Mouse (Mus musculus): Measurements from ENCODE around the gene Kat7. TPM values are rescaled to one million over a fixed set of nuclear protein-coding genes. Genes with fewer than 3 reads are reported as not detected.

Gene Kat7
- polyA plus RNA-seq, 1 experiment from 2014 or later: 93.2 TPM

- WGBS: 85% methylated on average over 11 of the region's 11 CpGs
- DNase-seq (ENCODE audit: extremely low spot score, low spot score): no peak
- H3K4me1 ChIP-seq: peaks cover 12% of the 10 kb centered on the region; the same call in 1 of the 2 replicates
Measured at GRCm38 (mm10) chr11:95326243-95326642, 16.2 kb upstream of the Kat7 start.

GRCm38 (mm10) chr11:95325832-95326231 lies 15.8 kb upstream of the Kat7 start:
- Histone ChIP-seq H3K9me3 (no peaks in the 10 kb centered on the region), H3K27me3 (ENCODE audit: poor library complexity, severe bottlenecking) (no peaks in the 10 kb centered on the region), H3K4me3 (no peak overlapping the region), H3K4me1 (peaks cover 12% of the 10 kb centered on the region; the same call in 1 of the 2 replicates), H3K27ac (no peak overlapping the region), H3K36me3 (replicated peaks) (no peaks in the 10 kb centered on the region)
- DNase-seq (ENCODE audit: extremely low spot score, low spot score): no peak
- WGBS: 93% methylated on average over 4 of the region's 4 CpGs

More at GRCm38 (mm10) chr11:95326243-95326642, 16.2 kb upstream of the Kat7 start:
- H3K9me3 ChIP-seq: no peaks in the 10 kb centered on the region
- H3K27me3 ChIP-seq (ENCODE audit: poor library complexity, severe bottlenecking): no peaks in the 10 kb centered on the region
- no peaks in the 10 kb centered on the region for H3K36me3 ChIP-seq (replicated peaks)
- H3K27ac ChIP-seq: no peak overlapping the region
- H3K4me3 ChIP-seq: no peak overlapping the region

- peaks cover 12% of the 10 kb centered on the region; the same call in 1 of the 2 replicates for H3K4me1 ChIP-seq
- 89% methylated on average over 10 of the region's 10 CpGs for WGBS
- no peak overlapping the region for H3K27ac ChIP-seq
- no peaks in the 10 kb centered on the region for H3K9me3 ChIP-seq
- H3K27me3 ChIP-seq (ENCODE audit: poor library complexity, severe bottlenecking): no peaks in the 10 kb centered on the region
- no peak overlapping the region for H3K4me3 ChIP-seq
- H3K36me3 ChIP-seq (replicated peaks): no peaks in the 10 kb centered on the region
- no peak for DNase-seq (ENCODE audit: extremely low spot score, low spot score)
Measured at GRCm38 (mm10) chr11:95324181-95324580, 14.1 kb upstream of the Kat7 start.

- 95% methylated on average over 1 of the region's 1 CpGs for WGBS
- Histone ChIP-seq H3K27ac (no peak overlapping the region), H3K36me3 (replicated peaks) (no peaks in the 10 kb centered on the region), H3K9me3 (no peaks in the 10 kb centered on the region), H3K4me1 (peaks cover 12% of the 10 kb centered on the region; the same call in 1 of the 2 replicates), H3K27me3 (ENCODE audit: poor library complexity, severe bottlenecking) (no peaks in the 10 kb centered on the region), H3K4me3 (no peak overlapping the region)
- no peak for DNase-seq (ENCODE audit: extremely low spot score, low spot score)
Measured at GRCm38 (mm10) chr11:95320010-95320409, 10.0 kb upstream of the Kat7 start.

GRCm38 (mm10) chr11:95319506-95319905 lies 9.5 kb upstream of the Kat7 start:
- Histone ChIP-seq H3K27ac (no peak overlapping the region), H3K36me3 (replicated peaks) (no peaks in the 10 kb centered on the region), H3K27me3 (ENCODE audit: poor library complexity, severe bottlenecking) (no peaks in the 10 kb centered on the region), H3K9me3 (no peaks in the 10 kb centered on the region), H3K4me1 (peaks cover 8% of the 10 kb centered on the region; the same call in 1 of the 2 replicates), H3K4me3 (no peak overlapping the region)
- 63% methylated on average over 1 of the region's 1 CpGs for WGBS
- DNase-seq (ENCODE audit: extremely low spot score, low spot score): no peak

- Histone ChIP-seq H3K9me3 (no peaks in the 10 kb centered on the region), H3K27ac (no peak overlapping the region), H3K36me3 (replicated peaks) (no peaks in the 10 kb centered on the region), H3K4me3 (no peak overlapping the region), H3K4me1 (no peaks in the 10 kb centered on the region), H3K27me3 (ENCODE audit: poor library complexity, severe bottlenecking) (no peaks in the 10 kb centered on the region)
- WGBS: 92% methylated on average over 9 of the region's 9 CpGs
- DNase-seq (ENCODE audit: extremely low spot score, low spot score): no peak
Measured at GRCm38 (mm10) chr11:95318116-95318515, 8.1 kb upstream of the Kat7 start.

GRCm38 (mm10) chr11:95315215-95315955 lies 5.3 kb upstream of the Kat7 start:
- no peak for DNase-seq (ENCODE audit: extremely low spot score, low spot score)
- H3K4me3 ChIP-seq: no peak overlapping the region
- no peaks in the 10 kb centered on the region for H3K9me3 ChIP-seq
- 86% methylated on average over 7 of the region's 7 CpGs for WGBS
- no peaks in the 10 kb centered on the region for H3K27me3 ChIP-seq (ENCODE audit: poor library complexity, severe bottlenecking)
- H3K4me1 ChIP-seq: peaks cover 12% of the 10 kb centered on the region
- no peaks in the 10 kb centered on the region for H3K36me3 ChIP-seq (replicated peaks)
- H3K27ac ChIP-seq: no peak overlapping the region

- Histone ChIP-seq H3K4me3 (peak overlapping the region; percentile 92), H3K27me3 (ENCODE audit: poor library complexity, severe bottlenecking) (no peaks in the 10 kb centered on the region), H3K27ac (peak overlapping the region; percentile 98), H3K9me3 (no peaks in the 10 kb centered on the region), H3K4me1 (peaks cover 30% of the 10 kb centered on the region), H3K36me3 (replicated peaks) (peaks cover 6% of the 10 kb centered on the region)
- DNase-seq (ENCODE audit: extremely low spot score, low spot score): no peak
- 18% methylated on average over 5 of the region's 5 CpGs for WGBS
Measured at GRCm38 (mm10) chr11:95311425-95311807, 1.4 kb upstream of the Kat7 start.

- no peaks in the 10 kb centered on the region for H3K9me3 ChIP-seq
- H3K4me3 ChIP-seq: peak overlapping the region; percentile 92
- peak overlapping the region; percentile 98 for H3K27ac ChIP-seq
- no peak for DNase-seq (ENCODE audit: extremely low spot score, low spot score)
- peaks cover 30% of the 10 kb centered on the region for H3K4me1 ChIP-seq
- H3K27me3 ChIP-seq (ENCODE audit: poor library complexity, severe bottlenecking): no peaks in the 10 kb centered on the region
- peaks cover 12% of the 10 kb centered on the region for H3K36me3 ChIP-seq (replicated peaks)
- WGBS: 4% methylated on average over 17 of the region's 17 CpGs
Measured at GRCm38 (mm10) chr11:95310648-95311424, 790 bp upstream of the Kat7 start.

- Histone ChIP-seq H3K4me3 (peak overlapping the region; percentile 92), H3K36me3 (replicated peaks) (peaks cover 25% of the 10 kb centered on the region), H3K27me3 (ENCODE audit: poor library complexity, severe bottlenecking) (no peaks in the 10 kb centered on the region), H3K27ac (peak overlapping the region; percentile 98), H3K4me1 (peaks cover 30% of the 10 kb centered on the region), H3K9me3 (no peaks in the 10 kb centered on the region)
- WGBS: under 1% methylated on average over 37 of the region's 37 CpGs
- DNase-seq (ENCODE audit: extremely low spot score, low spot score): peak; percentile 96
Measured at GRCm38 (mm10) chr11:95309510-95310006, 488 bp downstream of the Kat7 start.

GRCm38 (mm10) chr11:95307526-95307925 lies 2.5 kb downstream of the Kat7 start:
- no peaks in the 10 kb centered on the region for H3K9me3 ChIP-seq
- no peak overlapping the region for H3K27ac ChIP-seq
- H3K36me3 ChIP-seq (replicated peaks): peaks cover 45% of the 10 kb centered on the region
- H3K27me3 ChIP-seq (ENCODE audit: poor library complexity, severe bottlenecking): no peaks in the 10 kb centered on the region
- H3K4me3 ChIP-seq: no peak overlapping the region
- DNase-seq (ENCODE audit: extremely low spot score, low spot score): no peak
- 90% methylated on average over 8 of the region's 8 CpGs for WGBS
- H3K4me1 ChIP-seq: peaks cover 30% of the 10 kb centered on the region

GRCm38 (mm10) chr11:95305600-95305999 lies 4.4 kb downstream of the Kat7 start:
- H3K4me3 ChIP-seq: no peak overlapping the region

GRCm38 (mm10) chr11:95301772-95302171 lies 8.3 kb downstream of the Kat7 start:
- peaks cover 98% of the 10 kb centered on the region for H3K36me3 ChIP-seq (replicated peaks)
- no peaks in the 10 kb centered on the region for H3K27me3 ChIP-seq (ENCODE audit: poor library complexity, severe bottlenecking)
- WGBS: 93% methylated on average over 3 of the region's 3 CpGs
- no peaks in the 10 kb centered on the region for H3K9me3 ChIP-seq
- no peak for DNase-seq (ENCODE audit: extremely low spot score, low spot score)
- H3K4me1 ChIP-seq: no peaks in the 10 kb centered on the region
- H3K27ac ChIP-seq: no peak overlapping the region
- H3K4me3 ChIP-seq: no peak overlapping the region

More at GRCm38 (mm10) chr11:95305600-95305999, 4.4 kb downstream of the Kat7 start:
- Histone ChIP-seq H3K4me1 (peaks cover 18% of the 10 kb centered on the region), H3K9me3 (no peaks in the 10 kb centered on the region), H3K27me3 (ENCODE audit: poor library complexity, severe bottlenecking) (no peaks in the 10 kb centered on the region), H3K27ac (no peak overlapping the region), H3K36me3 (replicated peaks) (peaks cover 64% of the 10 kb centered on the region)
- WGBS: 94% methylated on average over 7 of the region's 7 CpGs
- DNase-seq (ENCODE audit: extremely low spot score, low spot score): no peak

All from forebrain, embryonic 10.5 days (tissue).